Mouse (Mus musculus): ENCODE results near the gene Snx30. TPM values are rescaled to one million over a fixed set of nuclear protein-coding genes. Genes with fewer than 3 reads are reported as not detected.

Snx30 gene
- polyA plus RNA-seq, 1 experiment from 2014 or later, result 3.5 TPM

DNA sequence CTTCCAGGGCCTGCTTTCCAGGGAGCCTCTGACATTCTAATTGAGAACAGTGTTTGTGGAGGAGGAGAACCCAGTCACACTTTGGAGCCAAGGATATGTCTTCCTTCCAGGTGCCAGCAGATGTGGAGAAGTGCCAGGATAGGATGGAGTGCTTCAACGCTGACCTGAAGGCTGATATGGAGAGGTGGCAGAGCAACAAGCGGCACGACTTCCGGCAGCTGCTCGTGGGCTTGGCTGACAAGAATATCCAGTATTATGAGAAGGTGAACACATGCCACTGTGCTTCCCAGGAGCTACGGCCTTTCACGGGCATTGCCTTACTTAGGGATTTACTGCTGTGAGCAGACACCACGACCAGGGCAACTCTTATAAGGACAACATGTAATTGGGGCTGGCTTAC is 88.8 kb downstream of the Snx30 start:
- Histone ChIP-seq H3K4me3 (ENCODE audit: low read depth, low read length) (no peak overlapping the region), H3K27me3 (ENCODE audit: insufficient read depth, low read length) (no peaks in the 10 kb centered on the region), H3K36me3 (replicated peaks; ENCODE audit: insufficient read depth, low read length) (peaks cover 52% of the 10 kb centered on the region), H3K9me3 (ENCODE audit: low read length) (no peaks in the 10 kb centered on the region), H3K27ac (ENCODE audit: low read depth) (no peak overlapping the region), H3K4me1 (ENCODE audit: insufficient read depth) (no peaks in the 10 kb centered on the region), H3K9ac (replicated peaks) (no peak overlapping the region), H3K4me2 (ENCODE audit: low read depth, low read length) (no peak overlapping the region)
- TF ChIP-seq EP300 (IDR thresholded peaks at IDR 0.05; ENCODE audit: low read depth), result no peak
- TF ChIP-seq CTCF (IDR thresholded peaks at IDR 0.05; ENCODE audit: low read depth), result no peak
- DNase-seq, result no peak
- WGBS (ENCODE audit: insufficient replicate concordance), result 86% methylated on average over 8 of the region's 8 CpGs
- no peak for ATAC-seq

GRCm38 (mm10) chr4:59894977-59895575 is 89.4 kb downstream of the Snx30 start:
- 0 out of 2 replicates have a peak, but pooled peaks have one; percentile 21 for ATAC-seq

GRCm38 (mm10) chr4:59896000-59896399 is 90.4 kb downstream of the Snx30 start:
- Histone ChIP-seq H3K9me3 (ENCODE audit: low read length) (no peaks in the 10 kb centered on the region), H3K36me3 (replicated peaks; ENCODE audit: insufficient read depth, low read length) (peaks cover 56% of the 10 kb centered on the region), H3K27me3 (ENCODE audit: insufficient read depth, low read length) (no peaks in the 10 kb centered on the region), H3K4me1 (ENCODE audit: insufficient read depth) (no peaks in the 10 kb centered on the region), H3K4me2 (ENCODE audit: low read depth, low read length) (no peak overlapping the region), H3K4me3 (ENCODE audit: low read depth, low read length) (no peak overlapping the region), H3K27ac (ENCODE audit: low read depth) (no peak overlapping the region), H3K9ac (replicated peaks) (no peak overlapping the region)
- 76% methylated on average over 5 of the region's 5 CpGs for WGBS (ENCODE audit: insufficient replicate concordance)
- DNase-seq (no peak), ATAC-seq (no peak)
- no peak for TF ChIP-seq CTCF (IDR thresholded peaks at IDR 0.05; ENCODE audit: low read depth)
- no peak for TF ChIP-seq EP300 (IDR thresholded peaks at IDR 0.05; ENCODE audit: low read depth)

More at GRCm38 (mm10) chr4:59894977-59895575, 89.4 kb downstream of the Snx30 start:
- 57% methylated on average over 3 of the region's 3 CpGs for WGBS (ENCODE audit: insufficient replicate concordance)
- H3K36me3 ChIP-seq (replicated peaks; ENCODE audit: insufficient read depth, low read length), result peaks cover 55% of the 10 kb centered on the region
- no peak overlapping the region for H3K4me3 ChIP-seq (ENCODE audit: low read depth, low read length)
- H3K9ac ChIP-seq (replicated peaks), result no peak overlapping the region
- H3K4me1 ChIP-seq (ENCODE audit: insufficient read depth), result no peaks in the 10 kb centered on the region
- H3K4me2 ChIP-seq (ENCODE audit: low read depth, low read length), result no peak overlapping the region
- TF ChIP-seq CTCF (IDR thresholded peaks at IDR 0.05; ENCODE audit: low read depth), result no peak
- TF ChIP-seq EP300 (IDR thresholded peaks at IDR 0.05; ENCODE audit: low read depth), result no peak
- H3K9me3 ChIP-seq (ENCODE audit: low read length), result no peaks in the 10 kb centered on the region
- no peaks in the 10 kb centered on the region for H3K27me3 ChIP-seq (ENCODE audit: insufficient read depth, low read length)
- no peak overlapping the region for H3K27ac ChIP-seq (ENCODE audit: low read depth)
- DNase-seq, result no peak

GRCm38 (mm10) chr4:59897814-59898520 is 92.3 kb downstream of the Snx30 start:
- Histone ChIP-seq H3K4me1 (ENCODE audit: insufficient read depth) (no peaks in the 10 kb centered on the region), H3K27me3 (ENCODE audit: insufficient read depth, low read length) (no peaks in the 10 kb centered on the region), H3K4me3 (ENCODE audit: low read depth, low read length) (no peak overlapping the region), H3K27ac (ENCODE audit: low read depth) (no peak overlapping the region), H3K4me2 (ENCODE audit: low read depth, low read length) (no peak overlapping the region), H3K36me3 (replicated peaks; ENCODE audit: insufficient read depth, low read length) (peaks cover 50% of the 10 kb centered on the region), H3K9me3 (ENCODE audit: low read length) (no peaks in the 10 kb centered on the region), H3K9ac (replicated peaks) (no peak overlapping the region)
- TF ChIP-seq CTCF (IDR thresholded peaks at IDR 0.05; ENCODE audit: low read depth) (no peak), EP300 (IDR thresholded peaks at IDR 0.05; ENCODE audit: low read depth) (no peak)
- 78% methylated on average over 12 of the region's 12 CpGs for WGBS (ENCODE audit: insufficient replicate concordance)
- no peak for DNase-seq
- no peak for ATAC-seq

DNA sequence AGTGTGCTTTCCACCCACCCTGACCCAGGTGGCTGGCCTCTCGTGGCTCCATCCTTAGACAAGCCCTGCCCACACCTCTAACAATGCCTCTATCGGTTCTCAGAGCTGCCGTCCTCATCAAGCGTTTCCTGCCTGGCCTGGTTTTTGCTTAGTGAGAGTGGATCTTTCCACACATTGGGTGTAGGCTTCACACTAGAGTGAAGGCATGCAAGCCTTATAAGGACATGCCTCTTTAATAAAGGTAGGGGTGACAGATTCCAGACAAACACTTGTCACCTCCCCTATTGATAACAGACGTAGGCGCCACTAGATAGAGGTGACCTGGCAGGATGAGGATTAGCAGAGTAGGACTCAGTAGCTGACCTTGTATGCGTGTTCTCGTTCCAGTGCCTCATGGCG is 92.9 kb downstream of the Snx30 start:
- H3K27ac ChIP-seq (ENCODE audit: low read depth), result no peak overlapping the region
- no peaks in the 10 kb centered on the region for H3K9me3 ChIP-seq (ENCODE audit: low read length)
- no peak for TF ChIP-seq CTCF (IDR thresholded peaks at IDR 0.05; ENCODE audit: low read depth)
- no peak for TF ChIP-seq EP300 (IDR thresholded peaks at IDR 0.05; ENCODE audit: low read depth)
- H3K4me1 ChIP-seq (ENCODE audit: insufficient read depth), result no peaks in the 10 kb centered on the region
- H3K36me3 ChIP-seq (replicated peaks; ENCODE audit: insufficient read depth, low read length), result peaks cover 45% of the 10 kb centered on the region
- ATAC-seq (no peak), DNase-seq (no peak)
- H3K4me3 ChIP-seq (ENCODE audit: low read depth, low read length), result no peak overlapping the region
- H3K27me3 ChIP-seq (ENCODE audit: insufficient read depth, low read length), result no peaks in the 10 kb centered on the region
- 80% methylated on average over 9 of the region's 9 CpGs for WGBS (ENCODE audit: insufficient replicate concordance)
- no peak overlapping the region for H3K9ac ChIP-seq (replicated peaks)
- no peak overlapping the region for H3K4me2 ChIP-seq (ENCODE audit: low read depth, low read length)

GRCm38 (mm10) chr4:59901810-59902209 is 96.2 kb downstream of the Snx30 start:
- TF ChIP-seq CTCF (IDR thresholded peaks at IDR 0.05; ENCODE audit: low read depth) (no peak), EP300 (IDR thresholded peaks at IDR 0.05; ENCODE audit: low read depth) (no peak)
- Histone ChIP-seq H3K36me3 (replicated peaks; ENCODE audit: insufficient read depth, low read length) (peaks cover 24% of the 10 kb centered on the region; the same call in 1 of the 2 replicates), H3K4me1 (ENCODE audit: insufficient read depth) (no peaks in the 10 kb centered on the region), H3K9ac (replicated peaks) (no peak overlapping the region), H3K9me3 (ENCODE audit: low read length) (no peaks in the 10 kb centered on the region), H3K4me3 (ENCODE audit: low read depth, low read length) (no peak overlapping the region), H3K4me2 (ENCODE audit: low read depth, low read length) (no peak overlapping the region), H3K27ac (ENCODE audit: low read depth) (no peak overlapping the region), H3K27me3 (ENCODE audit: insufficient read depth, low read length) (no peaks in the 10 kb centered on the region)
- ATAC-seq (no peak), DNase-seq (no peak)
- WGBS (ENCODE audit: insufficient replicate concordance), result 80% methylated on average over 6 of the region's 6 CpGs

All from liver, postnatal 0 days (tissue).